Mouse (Mus musculus): ENCODE results near the gene Cyp26b1. TPM values are rescaled to one million over a fixed set of nuclear protein-coding genes. Genes with fewer than 3 reads are reported as not detected.
A peak's percentile ranks its signal among the peaks of the same experiment; 100 is the strongest.
"Not testable (repeated sequence)": the region's sequence is repeated elsewhere in the genome, so short reads cannot be mapped to it uniquely, and the experiment has no call there.

Cyp26b1 gene
- total RNA-seq (2021), result 1 to 10 TPM; 1.8 to 3.6 TPM
- long read RNA-seq, experiment 1, partial matches to known transcripts, result 0 of 1 reads
- long read RNA-seq, experiment 1, other reads (novel, unspliced or antisense), result 1 of 1 reads
- long read RNA-seq, experiment 2, partial matches to known transcripts, result 0 of 1 reads
- long read RNA-seq, experiment 2, other reads (novel, unspliced or antisense), result 1 of 1 reads

- DNase-seq (ENCODE audit: low spot score in 2 of 2), result no peak
These were observed at the start of gene Cyp26b1 for GRCm38 (mm10) chr6:84593693-84594092. Cyp26b1 (minus strand) TSS chr6:84593908.

- DNase-seq (ENCODE audit: low spot score in 2 of 2), result no peak
These were observed 47.3 kb upstream of the Cyp26b1 start for GRCm38 (mm10) chr6:84641062-84641431.

GRCm38 (mm10) chr6:84640324-84641061 is 46.8 kb upstream of the Cyp26b1 start:
- no peak for DNase-seq (ENCODE audit: low spot score in 2 of 2)

GRCm38 (mm10) chr6:84638206-84638605 is 44.5 kb upstream of the Cyp26b1 start:
- peak in 1 of 2 experiments; percentile 14 for DNase-seq (ENCODE audit: low spot score in 2 of 2)

- DNase-seq (ENCODE audit: low spot score in 2 of 2), result no peak
These were observed 37.9 kb upstream of the Cyp26b1 start for GRCm38 (mm10) chr6:84631588-84631987.

GRCm38 (mm10) chr6:84630276-84630675 is 36.6 kb upstream of the Cyp26b1 start:
- DNase-seq (ENCODE audit: low spot score in 2 of 2), result no peak

GRCm38 (mm10) chr6:84628831-84629230 is 35.1 kb upstream of the Cyp26b1 start:
- DNase-seq (ENCODE audit: low spot score in 2 of 2), result no peak

- DNase-seq (ENCODE audit: low spot score in 2 of 2), result no peak
These were observed 32.7 kb upstream of the Cyp26b1 start for GRCm38 (mm10) chr6:84626398-84626797.

- no peak for DNase-seq (ENCODE audit: low spot score in 2 of 2)
These were observed 25.5 kb upstream of the Cyp26b1 start for GRCm38 (mm10) chr6:84619166-84619565.

- DNase-seq (ENCODE audit: low spot score in 2 of 2), result no peak
These were observed 23.3 kb upstream of the Cyp26b1 start for GRCm38 (mm10) chr6:84617051-84617450.

- no peak for DNase-seq (ENCODE audit: low spot score in 2 of 2)
These were observed 22.9 kb upstream of the Cyp26b1 start for GRCm38 (mm10) chr6:84616586-84616985.

GRCm38 (mm10) chr6:84613561-84613960 is 19.9 kb upstream of the Cyp26b1 start:
- DNase-seq (ENCODE audit: low spot score in 2 of 2), result no peak

- DNase-seq (ENCODE audit: low spot score in 2 of 2), result no peak
These were observed 7.6 kb upstream of the Cyp26b1 start for GRCm38 (mm10) chr6:84601136-84601889.

GRCm38 (mm10) chr6:84599296-84599695 is 5.6 kb upstream of the Cyp26b1 start:
- not testable (repeated sequence) for DNase-seq (ENCODE audit: low spot score in 2 of 2)

GRCm38 (mm10) chr6:84598725-84599124 is 5.0 kb upstream of the Cyp26b1 start:
- DNase-seq (ENCODE audit: low spot score in 2 of 2), result no peak

- no peak for DNase-seq (ENCODE audit: low spot score in 2 of 2)
These were observed 918 bp upstream of the Cyp26b1 start for GRCm38 (mm10) chr6:84594626-84595025.

- DNase-seq (ENCODE audit: low spot score in 2 of 2), result no peak
These were observed 2.6 kb downstream of the Cyp26b1 start for GRCm38 (mm10) chr6:84590961-84591745.

GRCm38 (mm10) chr6:84589742-84590686 is 3.7 kb downstream of the Cyp26b1 start:
- DNase-seq (ENCODE audit: low spot score in 2 of 2), result peak; percentile 81 to 90

- DNase-seq (ENCODE audit: low spot score in 2 of 2), result no peak
These were observed 4.6 kb downstream of the Cyp26b1 start for GRCm38 (mm10) chr6:84588895-84589652.

Data from gastrocnemius, postnatal 4 days (tissue).